Mouse (Mus musculus) heart, postnatal 0 days (tissue): ENCODE results near the gene Fam129b.

ENCODE experiments used
- CTCF ChIP-seq: IDR thresholded peaks from 2 replicates; pipeline ENCODE4 v1.5.1; 2016; ENCODE audit warnings: antibody characterized with exemption, control low read depth, low read depth
- EP300 ChIP-seq: IDR thresholded peaks from 2 replicates; pipeline ENCODE4 v1.6.1; 2016; ENCODE audit warnings: antibody characterized with exemption, low read depth

GRCm38 (mm10) chr2:32847468-32847821, 28.5 kb upstream of the Fam129b start:
- TF ChIP-seq CTCF (no peak), EP300 (no peak)
